Mouse (Mus musculus) cerebellum, adult 8-10 months (tissue): Measurements from ENCODE around the gene Spta1.

ENCODE experiments used
- DNase-seq: peaks from one replicate; pipeline ENCODE4 v3.0.0; 2022

The Spta1 gene

GRCm38 (mm10) chr1:174172605-174173004, at the start of gene Spta1:
Gene Spta1 (plus strand): TSS chr1:174172776.
- no peak for DNase-seq

DNA sequence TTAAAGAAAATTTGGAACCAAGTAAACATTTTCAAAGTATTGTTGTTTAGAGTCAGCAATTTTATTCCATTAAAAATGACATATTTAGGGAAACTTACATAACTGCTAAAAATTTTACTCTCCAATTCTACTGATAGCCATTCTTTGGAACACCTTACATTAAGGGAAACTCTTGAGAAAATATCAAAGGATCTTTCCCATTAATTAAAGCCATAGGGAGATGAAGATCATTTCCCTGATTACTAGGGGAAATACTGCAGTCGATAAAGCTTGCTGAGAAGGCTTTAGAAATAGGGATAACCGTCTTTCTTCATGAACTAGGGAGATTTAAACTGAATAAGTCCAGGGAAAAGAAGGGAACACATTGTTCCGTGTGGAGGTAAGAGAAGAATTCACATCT, 41.4 kb upstream of the Spta1 start, which contains the start of gene Olfr424:
Olfr424 (plus strand) TSS at position 301 of the 400 bp plus-strand sequence.
- no peak for DNase-seq

- no peak for DNase-seq
These were observed 40.6 kb upstream of the Spta1 start for GRCm38 (mm10) chr1:174131999-174132398.

DNA sequence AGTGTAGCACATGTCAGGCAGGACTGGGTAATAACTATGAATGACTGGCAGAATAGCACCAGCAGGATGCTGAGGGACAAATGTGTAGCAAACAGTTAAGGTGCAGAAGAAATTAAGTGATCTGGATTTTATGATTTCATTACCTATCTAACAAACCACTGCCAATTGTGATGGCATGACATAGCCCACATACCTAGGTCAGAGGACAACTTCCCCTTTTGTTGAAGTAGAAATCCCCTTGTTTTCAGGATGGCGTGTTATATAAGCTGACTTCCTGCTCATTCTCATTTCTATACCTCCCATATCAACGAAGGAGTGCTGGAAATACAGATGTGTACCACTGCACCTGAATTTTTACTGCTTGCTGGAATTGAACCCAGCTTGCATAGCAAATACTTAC, 31.2 kb upstream of the Spta1 start:
- DNase-seq, result no peak

- DNase-seq, result no peak
These were observed 25.9 kb upstream of the Spta1 start for GRCm38 (mm10) chr1:174146696-174147095.

DNA sequence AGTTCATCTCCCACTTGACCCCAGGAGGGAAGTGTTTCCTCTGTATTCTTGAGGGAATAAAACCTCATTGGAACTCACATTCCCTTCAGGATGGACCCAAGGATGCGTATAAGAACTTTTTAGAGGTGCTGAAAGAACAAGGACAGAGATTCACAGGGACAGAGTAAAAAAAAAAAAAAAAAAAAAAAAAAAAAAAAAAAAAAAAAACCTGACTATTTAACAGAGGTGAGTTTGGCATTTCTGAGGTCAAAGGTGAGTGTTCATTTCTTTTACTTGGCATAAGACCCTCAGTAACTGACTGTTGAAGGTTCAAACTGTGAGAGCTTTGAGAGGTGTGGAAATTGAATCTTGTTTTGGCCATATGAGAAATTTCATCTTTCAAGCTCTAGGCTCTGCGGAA, 23.3 kb upstream of the Spta1 start:
- DNase-seq, result no peak

DNA sequence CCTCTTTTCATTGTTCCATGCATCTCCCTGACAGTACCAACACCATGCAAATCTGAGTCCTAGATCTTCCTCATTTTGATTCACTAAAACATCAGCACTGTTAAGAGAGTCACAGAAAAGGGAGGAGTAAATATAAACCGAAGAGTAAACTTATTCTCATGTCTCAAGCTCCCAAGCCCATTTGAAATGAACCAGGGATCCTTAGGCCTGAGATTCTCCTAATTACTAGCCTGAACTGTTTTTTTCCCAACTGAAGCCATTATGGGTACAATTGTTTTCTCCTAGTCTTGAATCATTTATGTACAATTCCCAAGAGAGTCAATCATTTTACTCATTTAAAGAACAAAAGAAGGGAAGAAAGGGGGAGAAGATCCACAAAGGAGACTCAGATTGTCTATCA, 17.2 kb upstream of the Spta1 start, which contains the start of gene Olfr420:
Olfr420 (plus strand) TSS at position 301 of the 400 bp plus-strand sequence.
- DNase-seq, result no peak

DNA sequence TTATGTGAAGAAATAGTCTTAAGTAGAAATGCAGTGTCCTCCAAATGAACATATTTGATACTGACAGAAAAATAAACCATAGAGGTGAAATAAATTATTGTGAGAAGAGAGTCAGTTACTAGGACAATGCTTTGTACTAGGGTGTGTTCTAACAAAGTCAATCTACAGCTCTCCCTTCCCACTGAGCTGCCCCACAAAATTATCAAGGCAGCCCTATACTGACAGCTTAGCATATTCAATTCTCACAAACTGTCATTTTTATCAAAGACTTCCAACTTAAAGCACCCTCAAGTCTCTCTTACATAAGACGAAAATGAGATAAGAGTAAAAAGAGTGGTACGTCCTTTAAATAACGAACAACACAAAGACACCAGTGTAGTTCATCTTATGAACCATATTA, 15.0 kb upstream of the Spta1 start:
- DNase-seq, result no peak

- DNase-seq, result no peak
These were observed 14.1 kb upstream of the Spta1 start for GRCm38 (mm10) chr1:174158512-174158911.

- no peak for DNase-seq
These were observed 13.5 kb upstream of the Spta1 start for GRCm38 (mm10) chr1:174159095-174159494.

- no peak for DNase-seq
These were observed 3.6 kb upstream of the Spta1 start for GRCm38 (mm10) chr1:174169024-174169423.

DNA sequence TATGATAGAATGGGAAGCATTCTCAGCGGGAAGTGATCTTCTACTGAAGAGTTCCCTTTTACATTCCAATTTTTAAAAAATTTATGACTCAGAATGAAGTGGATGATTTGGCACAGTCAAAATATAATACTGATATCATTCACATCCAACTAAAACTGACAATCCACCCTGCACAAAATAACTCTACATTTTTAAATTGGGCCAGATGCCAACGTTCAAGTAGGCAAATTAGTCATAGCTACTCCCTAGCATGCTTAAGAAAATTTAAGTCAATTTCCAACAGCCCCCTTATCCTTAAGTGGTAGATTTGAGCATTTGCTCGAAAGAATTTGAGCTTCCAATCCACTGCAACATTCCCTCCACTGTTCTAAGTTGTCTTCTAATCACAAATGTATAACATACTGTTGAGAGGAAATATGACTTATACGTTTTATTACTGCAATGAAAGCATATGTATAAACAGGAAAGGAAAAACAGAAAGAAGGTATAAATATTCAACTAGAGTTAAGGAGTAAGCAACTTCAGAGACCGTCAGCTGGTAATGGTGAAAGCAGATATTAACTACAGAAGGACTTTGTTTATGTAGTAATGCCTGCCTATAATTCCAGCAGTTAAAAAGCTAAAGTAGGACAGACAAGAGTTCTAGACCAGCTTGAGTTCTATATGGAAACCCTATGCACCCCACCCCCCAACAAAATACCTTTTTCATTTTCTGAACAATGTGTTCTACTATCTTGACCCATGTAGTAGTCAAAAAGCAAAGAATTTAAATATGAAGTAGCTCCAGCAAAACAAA, 1.7 kb upstream of the Spta1 start:
- no peak for DNase-seq

- no peak for DNase-seq
These were observed 1.0 kb upstream of the Spta1 start for GRCm38 (mm10) chr1:174171537-174171936.

DNA sequence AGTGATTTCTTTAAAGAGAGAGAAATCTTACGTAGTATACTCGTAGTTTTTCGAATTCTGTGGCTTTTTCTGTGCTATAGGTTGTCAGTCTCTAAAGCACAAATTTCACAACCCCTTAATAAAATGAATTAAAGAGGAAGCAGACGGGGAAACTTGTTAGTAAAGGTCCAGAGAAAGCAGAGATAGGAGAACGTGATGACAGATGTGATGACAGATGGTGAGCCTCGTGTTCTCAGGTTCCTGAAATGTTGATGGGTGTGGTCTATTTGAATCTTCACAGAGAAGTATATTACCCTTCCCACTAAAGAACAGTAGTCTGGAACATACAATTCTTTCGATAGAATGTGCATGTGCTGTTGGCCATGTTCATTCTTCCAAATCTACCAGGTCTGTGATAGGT, 32.1 kb downstream of the Spta1 start:
- DNase-seq, result no peak

- no peak for DNase-seq
These were observed 39.7 kb downstream of the Spta1 start for GRCm38 (mm10) chr1:174212286-174212685.

GRCm38 (mm10) chr1:174215270-174216038, 42.9 kb downstream of the Spta1 start:
- DNase-seq, result no peak

DNA sequence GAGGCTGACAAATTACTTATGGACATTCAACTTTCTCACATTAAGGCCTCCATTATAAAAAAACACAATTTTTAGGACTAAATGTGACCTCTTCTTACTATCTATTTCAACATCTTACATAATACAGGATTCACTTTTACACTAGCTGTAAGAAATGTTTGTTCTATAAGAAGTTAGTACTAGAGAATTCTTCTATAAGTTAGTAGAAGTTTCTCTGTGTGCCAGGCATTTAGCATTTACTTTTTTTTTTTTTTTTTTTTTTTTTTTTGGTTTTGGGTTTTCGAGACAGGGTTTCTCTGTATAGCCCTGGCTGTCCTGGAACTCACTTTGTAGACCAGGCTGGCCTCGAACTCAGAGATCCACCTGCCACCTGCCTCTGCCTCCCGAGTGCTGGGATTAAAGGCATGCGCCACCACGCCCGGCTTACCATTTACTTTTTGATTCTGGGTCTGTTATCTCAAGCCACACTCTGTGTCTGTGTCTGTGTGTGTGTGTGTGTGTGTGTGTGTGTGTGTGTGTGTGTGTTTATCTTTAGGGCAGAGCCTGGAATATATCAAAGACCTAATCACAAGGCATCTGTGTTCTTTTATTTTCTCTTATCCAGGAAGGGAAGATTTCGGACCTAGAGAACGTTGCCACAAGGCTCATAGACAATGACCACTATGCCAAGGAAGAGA, 44.1 kb downstream of the Spta1 start:
- DNase-seq, result no peak

DNA sequence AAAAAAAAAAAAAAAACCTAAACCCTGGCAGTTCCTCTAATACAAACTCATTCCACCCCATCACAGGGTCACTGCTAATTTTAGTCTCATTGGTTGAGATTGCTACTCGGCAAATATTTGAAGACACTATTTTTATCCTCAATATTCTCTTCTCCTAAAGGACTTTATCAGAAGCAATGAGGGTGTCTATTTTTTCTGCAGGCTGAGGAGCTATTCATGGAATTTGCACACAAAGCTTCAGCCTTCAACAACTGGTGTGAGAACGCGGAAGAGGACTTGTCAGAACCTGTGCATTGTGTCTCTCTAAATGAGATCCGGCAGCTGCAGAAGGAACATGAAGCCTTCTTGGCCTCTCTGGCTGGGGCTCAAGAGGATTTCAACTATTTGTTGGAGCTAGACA, 67.3 kb downstream of the Spta1 start:
- no peak for DNase-seq

DNA sequence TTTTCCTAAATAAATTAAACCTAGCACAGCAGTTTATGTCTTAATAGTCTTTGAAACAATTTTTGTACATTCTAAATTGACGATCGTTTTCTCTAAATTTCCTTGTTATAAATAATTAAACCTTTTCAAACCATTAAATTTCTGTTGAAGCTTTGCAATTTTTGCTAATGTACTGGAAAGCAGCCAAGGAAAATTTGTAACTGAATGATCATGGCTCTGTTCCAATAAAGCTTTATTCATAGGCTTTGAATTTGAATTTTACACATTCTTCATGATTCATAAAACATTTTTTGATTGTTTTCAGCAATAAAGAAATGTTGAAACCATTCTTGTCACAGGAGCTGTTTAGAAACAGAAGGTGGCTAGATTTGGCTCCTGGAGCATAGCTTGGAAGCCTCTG, 72.0 kb downstream of the Spta1 start:
- DNase-seq, result no peak

- DNase-seq, result no peak
These were observed 73.5 kb downstream of the Spta1 start for GRCm38 (mm10) chr1:174246080-174246479.

DNA sequence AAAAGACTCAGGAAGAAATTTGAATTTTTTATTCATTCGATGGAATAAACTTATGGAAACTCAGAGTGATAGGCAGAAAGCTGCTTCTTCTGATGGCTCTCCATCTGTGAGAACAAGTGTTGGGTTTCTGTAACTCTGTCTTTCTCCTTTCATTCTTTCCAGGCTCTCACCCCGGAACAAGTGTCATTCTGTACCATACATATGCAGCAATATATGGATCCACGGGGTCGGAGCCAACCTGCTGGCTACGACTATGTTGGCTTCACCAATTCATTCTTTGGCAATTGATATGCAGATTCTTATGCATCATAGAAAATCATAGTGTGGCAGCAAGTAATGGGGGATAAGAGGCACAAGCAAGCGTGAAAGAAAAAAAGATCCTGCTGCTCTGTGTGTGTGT, 74.6 kb downstream of the Spta1 start:
- no peak for DNase-seq

DNA sequence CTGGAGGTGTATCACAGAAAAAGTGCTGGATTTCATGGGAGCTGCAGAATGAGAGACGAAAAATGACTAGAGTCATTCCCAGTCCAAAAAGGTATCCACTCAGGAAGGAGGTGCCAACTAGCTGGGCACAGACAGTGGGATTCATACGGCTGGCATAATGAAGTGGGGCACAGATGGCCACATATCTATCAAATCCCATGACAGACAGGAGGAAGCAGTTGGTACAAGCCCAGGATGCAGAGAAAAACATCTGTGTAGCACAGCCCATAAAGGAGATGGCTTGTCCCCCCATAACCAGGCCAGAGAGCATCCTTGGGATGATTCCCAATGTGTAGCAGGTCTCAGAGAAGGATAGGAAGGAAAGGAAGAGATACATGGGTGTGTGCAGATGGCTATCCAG, 77.8 kb downstream of the Spta1 start:
- DNase-seq, result no peak

- no peak for DNase-seq
These were observed 79.4 kb downstream of the Spta1 start, which contains the start of gene Olfr419 for GRCm38 (mm10) chr1:174251961-174252360. Gene Olfr419 (minus strand): TSS chr1:174252061.

DNA sequence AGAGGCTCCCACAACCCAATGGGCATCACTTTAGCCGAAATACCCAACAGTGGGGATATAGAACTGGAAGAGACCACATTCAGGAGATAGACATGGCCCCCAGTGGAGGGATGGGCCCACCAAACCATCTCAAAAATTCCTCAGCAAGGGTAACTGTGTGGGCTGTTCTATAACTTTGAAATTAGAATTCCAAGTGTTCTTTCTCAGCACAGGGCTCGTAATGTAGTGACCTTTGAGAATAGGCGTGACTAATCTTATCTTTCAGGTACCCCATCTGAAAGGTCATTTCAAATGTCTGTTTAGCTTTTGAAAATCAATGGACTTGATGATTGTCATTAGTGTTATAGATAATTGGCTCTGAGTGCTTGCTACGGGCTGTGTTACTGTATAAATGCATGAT, 95.2 kb downstream of the Spta1 start:
- DNase-seq, result no peak
